Mouse (Mus musculus): ENCODE data around the gene Ercc4.

DNA sequence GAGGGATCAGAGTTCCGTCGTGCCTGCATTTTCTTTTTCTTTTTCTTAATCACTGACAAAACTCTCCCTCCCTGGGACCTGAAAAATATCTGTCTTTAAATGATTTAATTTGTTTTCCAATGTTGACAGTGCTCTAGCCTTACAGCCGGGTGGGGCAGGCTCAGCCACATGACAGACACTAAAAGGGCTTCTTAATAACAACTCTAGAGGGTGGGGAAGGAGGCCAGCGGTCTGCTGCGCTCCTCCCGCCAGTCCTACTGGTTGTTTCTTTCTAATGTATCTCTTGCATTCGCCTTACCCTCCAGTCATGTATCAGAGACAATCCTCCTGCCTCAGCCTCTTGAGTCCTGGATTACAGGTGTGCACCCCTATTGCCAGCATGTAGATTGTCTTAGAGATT is 34.4 kb downstream of the Ercc4 start:
- TF ChIP-seq CTCF (IDR thresholded peaks at IDR 0.05; ENCODE audit: low read depth), result no peak
- no peak for TF ChIP-seq EP300 (IDR thresholded peaks at IDR 0.05; ENCODE audit: low read depth)

All from liver, embryonic 14.5 days (tissue).